Mouse (Mus musculus) left cerebral cortex, adult 2 months (tissue): ENCODE results near the gene Ndufs2. TPM values are rescaled to one million over a fixed set of nuclear protein-coding genes. Genes with fewer than 3 reads are reported as not detected.

Experiments
- DNase-seq, 2 experiments: peaks; one replicate each; pipeline ENCODE4 v3.0.0; 2021 to 2022; ENCODE audit warnings: low spot score in 2 of 2, mixed read lengths in 1 of 2; ENCODE audit errors: extremely low spot score in 1 of 2
- H3K27ac ChIP-seq: fragments of 200-600 bp; 2 replicates; pipeline ENCODE4 v1.8.1; 2022
- H3K4me3 ChIP-seq: fragments of 200-600 bp; 2 replicates; pipeline ENCODE4 v1.8.1; 2022
- CTCF ChIP-seq: fragments of 200-600 bp; IDR thresholded peaks from 2 replicates; pipeline ENCODE4 v1.8.1; 2022; ENCODE audit warnings: antibody characterized with exemption, mild to moderate bottlenecking, moderate library complexity
- intact Hi-C: fragments of 180-260 bp; cut with DNase I; formaldehyde crosslinking; loops from one replicate; pipeline ENCODE4 v1.15.1; 2025
- total RNA-seq, 2 experiments: library from RNA; stranded (reverse); gene quantifications; 2 replicates each; pipeline ENCODE4 v1.2.3; 2021

The Ndufs2 gene
- total RNA-seq, 2 experiments from 2014 or later, result 267 to 272 TPM

- H3K27ac ChIP-seq, result no peak overlapping the region
- no peak for TF ChIP-seq CTCF
- intact Hi-C loops, result no loop called here
Measured at GRCm38 (mm10) chr1:171205704-171206493, 45.3 kb downstream of the Ndufs2 start.

DNA sequence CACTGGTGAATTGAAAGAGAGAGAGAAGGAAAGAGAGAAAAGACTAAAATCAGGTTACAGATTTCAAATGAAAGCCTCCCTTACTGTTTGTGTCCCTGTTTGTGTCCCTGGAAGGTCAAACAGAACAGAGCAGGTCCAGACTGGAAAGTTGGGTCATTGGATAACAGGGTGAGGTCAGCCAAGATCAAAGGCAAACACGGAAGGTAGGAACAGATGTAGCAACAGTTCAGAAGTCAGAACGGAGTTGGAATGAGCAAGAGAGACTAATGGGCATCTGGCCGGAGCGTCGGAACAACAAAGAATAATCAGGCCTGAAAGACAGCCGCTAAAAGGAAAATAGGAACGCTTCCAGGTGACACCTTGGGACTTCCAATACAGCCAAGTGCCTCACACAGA lies 46.9 kb downstream of the Ndufs2 start:
- no peak overlapping the region for H3K27ac ChIP-seq
- no peak overlapping the region for H3K4me3 ChIP-seq
- TF ChIP-seq CTCF, result no peak
- no peak for DNase-seq
- intact Hi-C loops, result no loop called here

More at GRCm38 (mm10) chr1:171205704-171206493, 45.3 kb downstream of the Ndufs2 start:
- H3K4me3 ChIP-seq, result no peak overlapping the region
- no peak for DNase-seq

DNA sequence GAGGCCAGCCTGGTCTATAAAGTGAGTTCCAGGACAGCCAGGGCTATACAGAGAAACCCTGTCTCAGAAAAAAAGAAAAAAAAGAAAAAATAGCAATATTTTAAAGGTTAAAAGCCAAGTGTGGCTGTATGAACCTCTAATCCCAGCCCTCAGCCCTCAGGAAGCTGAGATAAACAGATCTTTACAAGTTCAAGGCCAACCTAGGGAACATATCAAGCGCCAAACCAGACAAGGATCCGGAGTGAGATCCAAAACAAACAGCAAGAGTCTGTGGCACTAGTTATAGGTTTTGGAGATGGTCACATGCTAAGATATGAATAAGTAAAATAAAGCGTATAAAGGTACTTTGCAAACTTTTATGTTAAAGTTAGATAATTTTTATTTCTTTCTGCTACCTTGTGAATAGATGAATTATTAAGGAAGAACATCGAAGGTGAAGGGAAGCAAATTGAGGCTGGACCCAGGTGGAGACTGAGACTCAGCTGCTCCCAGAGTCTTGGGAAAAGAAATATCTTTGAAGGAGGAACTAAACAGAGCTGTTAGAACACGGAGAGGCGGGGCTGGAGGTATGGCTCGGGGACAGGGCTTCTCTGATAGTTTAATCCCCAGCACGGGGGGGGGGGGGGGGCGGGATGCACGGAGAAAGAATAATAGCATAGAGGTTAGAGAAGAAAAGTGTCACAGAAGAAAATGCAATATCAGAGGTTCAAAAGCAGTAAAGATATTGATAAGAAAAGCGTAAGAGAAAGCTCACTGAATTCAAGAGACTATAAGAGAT lies 47.5 kb downstream of the Ndufs2 start:
- H3K4me3 ChIP-seq, result no peak overlapping the region
- no peak for TF ChIP-seq CTCF
- intact Hi-C loops, result no loop called here

DNA sequence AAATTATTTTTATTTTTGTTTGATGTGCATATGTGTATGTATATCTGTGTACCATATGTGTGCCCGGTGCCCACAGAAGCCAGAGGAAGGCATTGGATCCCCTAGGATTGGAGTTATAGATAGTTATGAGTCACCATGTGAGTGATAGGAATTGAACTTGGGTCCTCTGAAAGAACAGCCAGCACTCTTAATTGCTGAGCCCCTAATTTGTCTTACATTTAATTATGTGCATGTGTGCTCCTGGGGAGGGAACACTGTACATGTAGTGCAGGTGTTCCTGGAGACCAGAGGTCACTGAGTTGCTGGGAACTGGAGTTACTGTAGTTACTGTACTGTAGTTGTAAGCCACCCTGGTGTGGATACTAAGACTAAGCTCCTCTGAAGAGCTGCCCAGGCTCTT lies 50.4 kb downstream of the Ndufs2 start:
- DNase-seq, result no peak
- no peak overlapping the region for H3K4me3 ChIP-seq
- intact Hi-C loops, result no loop called here
- H3K27ac ChIP-seq, result no peak overlapping the region
- no peak for TF ChIP-seq CTCF

More for the DNA sequence above, 47.5 kb downstream of the Ndufs2 start:
- DNase-seq, result no peak
- H3K27ac ChIP-seq, result no peak overlapping the region

- H3K4me3 ChIP-seq, result no peak overlapping the region
- no peak for DNase-seq
- intact Hi-C loops, result loop anchor here (5.0 kb wide), 1 partner anchor 47 kb away; the partner anchor contains the start of genes Mpz and Sdhc
- no peak overlapping the region for H3K27ac ChIP-seq
- TF ChIP-seq CTCF, result no peak
Measured at GRCm38 (mm10) chr1:171199532-171199931, 51.7 kb downstream of the Ndufs2 start.

DNA sequence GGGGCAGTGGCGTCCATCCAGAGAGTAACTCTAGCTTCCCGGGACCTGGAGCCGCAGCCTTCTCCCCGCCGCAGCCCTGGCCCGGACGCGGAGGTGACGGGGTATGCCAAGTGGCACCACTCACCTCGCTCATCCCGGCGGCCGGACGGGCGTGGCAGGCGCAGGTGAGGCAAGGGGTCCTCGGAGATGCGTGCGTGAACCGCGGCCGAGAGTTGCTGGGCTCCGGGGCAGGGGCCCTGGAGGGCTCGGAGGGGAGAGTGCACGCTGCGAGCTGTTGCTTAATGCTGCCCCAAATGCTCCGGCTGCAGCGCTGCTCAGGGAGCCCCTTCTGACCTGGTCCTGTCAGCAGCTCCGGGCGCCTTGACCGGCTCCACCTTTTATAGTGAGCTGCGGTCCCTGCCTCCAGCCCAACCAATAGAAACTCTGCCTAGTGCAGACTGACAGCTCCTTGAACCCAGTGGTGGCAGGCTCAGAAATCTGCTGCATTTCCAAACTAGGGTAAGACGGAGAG lies 55.2 kb downstream of the Ndufs2 start, which contains the start of gene Pcp4l1:
Pcp4l1 (minus strand) TSS at position 382 of the 511 bp plus-strand sequence.
- DNase-seq, result peak; percentile 46 to 72
- intact Hi-C loops, result loop anchor here (5.0 kb wide), 1 partner anchor 44 kb away; the partner anchor contains the start of genes Mpz and Sdhc
- TF ChIP-seq CTCF, result no peak
- H3K4me3 ChIP-seq, result peak within 1 kb of the TSS; percentile 77
- H3K27ac ChIP-seq, result peak within 1 kb of the TSS; percentile 72

DNA sequence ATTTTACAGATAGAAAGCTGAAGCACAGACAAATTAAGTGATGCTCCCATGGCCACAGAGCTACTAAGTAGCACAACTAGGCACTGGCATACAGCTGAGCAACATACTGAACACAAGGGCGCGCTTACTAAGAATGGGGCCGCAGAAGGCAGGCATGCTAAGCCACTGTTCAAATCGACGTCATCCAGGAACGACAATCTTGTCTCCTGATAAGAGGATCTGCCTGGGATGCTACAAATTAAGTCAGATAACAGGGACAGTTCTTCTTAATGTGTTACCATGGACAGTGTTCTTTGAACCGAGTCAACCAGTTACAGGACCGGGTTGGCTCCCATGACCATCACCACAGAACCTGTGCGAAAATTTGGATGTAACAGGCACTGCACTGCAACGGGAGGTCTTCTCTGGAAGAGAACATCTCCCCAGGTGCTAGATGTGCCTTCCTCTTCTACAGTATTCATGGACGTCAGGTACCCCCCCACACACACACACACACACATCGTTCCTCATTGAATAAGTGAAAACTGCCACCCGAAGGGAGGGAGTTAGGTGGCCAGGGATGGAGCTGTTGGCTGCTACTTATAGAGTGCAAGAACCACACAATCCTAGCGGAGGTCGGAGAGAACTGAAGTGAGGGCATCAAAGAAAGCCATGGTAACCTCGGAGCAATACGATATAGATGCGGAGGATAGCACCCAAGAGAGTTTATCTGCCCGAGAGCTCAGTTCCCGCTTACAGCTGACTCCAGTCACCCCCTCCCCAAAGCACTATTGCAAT lies 56.0 kb downstream of the Ndufs2 start:
- intact Hi-C loops, result loop anchor here (5.0 kb wide), 1 partner anchor 43 kb away; the partner anchor contains the start of genes Mpz and Sdhc
- DNase-seq, result no peak
- TF ChIP-seq CTCF, result no peak
- peak overlapping the region; percentile 72 for H3K27ac ChIP-seq
- H3K4me3 ChIP-seq, result peak overlapping the region; percentile 77

- DNase-seq, result no peak
- Histone ChIP-seq H3K27ac (peak overlapping the region; percentile 50), H3K4me3 (peak overlapping the region; percentile 25)
- no peak for TF ChIP-seq CTCF
- intact Hi-C loops, result no loop called here
Measured at GRCm38 (mm10) chr1:171193911-171194830, 57.0 kb downstream of the Ndufs2 start.

DNA sequence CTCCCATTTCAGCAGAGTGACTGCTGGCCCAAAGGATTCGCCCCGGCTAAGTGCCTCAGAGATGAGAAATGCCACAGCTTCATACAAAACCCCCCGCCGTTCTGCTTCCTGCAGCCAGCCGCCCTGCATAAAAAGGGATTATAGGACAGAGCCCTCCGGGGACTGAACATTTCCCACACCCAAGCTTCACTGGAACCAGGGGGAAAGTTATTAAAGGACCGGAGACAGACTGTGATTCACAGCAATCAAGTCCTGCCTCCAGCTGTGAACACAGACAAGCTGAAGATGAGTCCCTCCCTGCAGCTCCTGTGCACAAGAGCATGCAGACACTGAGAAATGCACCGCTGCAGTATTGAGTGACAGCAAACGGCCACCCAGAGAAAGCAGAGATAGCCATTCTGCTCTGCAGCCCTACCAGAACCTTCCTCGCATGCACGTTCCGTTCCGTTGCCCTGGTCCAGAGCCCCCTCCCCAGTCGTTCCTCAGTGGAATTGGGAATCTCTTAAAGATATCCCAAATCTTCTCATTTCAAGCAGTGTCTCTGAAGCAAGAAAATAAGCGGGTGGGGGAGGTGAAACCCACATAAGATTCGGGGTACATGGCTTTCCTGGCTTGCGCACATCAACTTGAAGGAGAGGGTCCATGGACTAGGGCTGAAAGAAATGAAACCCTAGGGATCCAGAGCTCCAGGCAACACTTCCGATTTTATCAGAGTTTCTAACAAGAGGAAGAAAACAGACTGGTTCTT lies 57.9 kb downstream of the Ndufs2 start:
- peak overlapping the region; percentile 50; the same call in 1 of the 2 replicates for H3K27ac ChIP-seq
- no peak for TF ChIP-seq CTCF
- no peak for DNase-seq
- intact Hi-C loops, result no loop called here
- peak overlapping the region; percentile 25 for H3K4me3 ChIP-seq

DNA sequence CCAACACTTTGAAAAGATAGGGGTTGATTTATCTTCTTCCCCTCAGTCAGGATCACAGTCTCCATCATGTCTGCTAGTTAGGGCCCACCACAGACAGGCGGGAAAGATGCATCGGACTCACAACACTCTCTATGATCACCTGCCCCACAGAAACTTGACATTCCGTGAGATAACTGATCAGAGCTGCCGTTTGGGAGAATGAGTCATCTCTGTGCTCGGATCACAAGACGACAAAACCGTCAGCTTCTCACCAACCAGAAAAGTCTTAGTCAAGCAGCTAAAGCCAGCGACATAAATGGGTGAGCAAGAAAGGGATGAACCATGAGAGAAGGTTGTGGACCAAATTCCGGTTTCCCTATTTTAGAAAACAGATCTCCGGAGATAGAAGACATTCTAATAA lies 58.9 kb downstream of the Ndufs2 start:
- no peak for TF ChIP-seq CTCF
- intact Hi-C loops, result no loop called here
- H3K27ac ChIP-seq, result peak overlapping the region; percentile 50; the same call in 1 of the 2 replicates
- no peak overlapping the region for H3K4me3 ChIP-seq
- DNase-seq, result no peak
